Mouse (Mus musculus): ENCODE measurements around the gene Syvn1.

DNA sequence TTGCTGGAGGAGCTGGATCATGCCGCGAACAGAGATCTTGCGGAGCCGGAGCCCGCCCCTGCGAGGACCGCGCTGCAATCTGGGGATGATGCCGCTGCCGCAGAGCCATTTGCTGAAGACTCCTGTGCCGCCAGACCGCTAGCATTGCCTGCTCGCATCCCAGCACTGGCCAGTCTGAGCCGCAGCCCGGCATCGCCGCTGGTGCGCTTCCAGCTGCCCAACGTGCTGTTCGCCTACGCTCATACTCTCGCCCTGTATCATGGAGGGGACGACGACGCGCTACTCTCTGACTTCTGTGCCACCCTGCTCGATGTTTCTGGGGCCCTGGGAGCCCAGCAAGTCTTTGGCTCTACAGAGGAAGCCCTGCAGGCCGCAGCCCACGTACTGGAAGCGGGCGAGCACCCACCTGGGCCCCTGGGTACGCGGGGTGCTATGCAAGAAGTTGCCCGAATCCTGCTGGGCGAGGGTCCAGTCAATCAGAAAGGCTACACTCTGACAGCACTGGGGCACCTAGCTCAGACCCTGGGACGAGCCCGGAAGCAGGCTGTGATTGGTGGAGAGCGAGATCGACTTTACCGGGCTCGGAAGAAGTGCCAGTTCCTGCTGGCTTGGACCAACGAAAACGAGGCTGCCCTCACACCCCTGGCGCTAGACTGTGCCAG lies 15.4 kb downstream of the Syvn1 start:
- TF ChIP-seq CTCF (IDR thresholded peaks at IDR 0.05) (no peak), POLR2A (IDR thresholded peaks at IDR 0.05; ENCODE audit: insufficient read depth, low read depth, low read length) (no peak)

All from heart, adult 2 months (tissue).